Mouse (Mus musculus): ENCODE data around the gene Cutc. TPM values are rescaled to one million over a fixed set of nuclear protein-coding genes. Genes with fewer than 3 reads are reported as not detected.
A peak's percentile ranks its signal among the peaks of the same experiment; 100 is the strongest.

The Cutc gene
- polyA plus RNA-seq, 2 experiments = 6.7 to 9.7 TPM

- Histone ChIP-seq H3K4me1 (replicated peaks; ENCODE audit: control insufficient read depth in 2 of 2, insufficient read depth in 2 of 2, low read length in 1 of 2) (peaks cover 0 to 9% of the 10 kb centered on the region in 2 experiments; a peak in 2 of 4 replicates), H3K27ac (no peak overlapping the region), H3K4me3 (ENCODE audit: insufficient read depth in 1 of 2, low read depth in 2 of 2, low read length in 2 of 2) (no peak overlapping the region), H3K36me3 (replicated peaks; ENCODE audit: control insufficient read depth, insufficient read depth, low read depth) (peaks cover 24% of the 10 kb centered on the region), H3K9me3 (ENCODE audit: control insufficient read depth, low read length) (no peaks in the 10 kb centered on the region), H3K4me2 (ENCODE audit: low read depth) (no peak overlapping the region), H3K9ac (replicated peaks) (no peak overlapping the region), H3K27me3 (ENCODE audit: control insufficient read depth, insufficient read depth, low read length) (no peaks in the 10 kb centered on the region)
- ATAC-seq (ENCODE audit: insufficient read depth) (no peak), DNase-seq (ENCODE audit: low read depth in 3 of 3, low spot score in 3 of 3) (no peak)
- TF ChIP-seq CTCF (IDR thresholded peaks at IDR 0.05; ENCODE audit: low read depth) = no peak
- WGBS (ENCODE audit: insufficient replicate concordance) = 85% methylated on average over 2 of the region's 2 CpGs
These were observed 2.8 kb upstream of the Cutc start for GRCm38 (mm10) chr19:43750008-43750407.

GRCm38 (mm10) chr19:43753226-43753835 is 535 bp downstream of the Cutc start:
- WGBS (ENCODE audit: insufficient replicate concordance) = 2% methylated on average over 24 of the region's 24 CpGs
- H3K36me3 ChIP-seq (replicated peaks; ENCODE audit: control insufficient read depth, insufficient read depth, low read depth) = peaks cover 7% of the 10 kb centered on the region
- H3K9ac ChIP-seq (replicated peaks) = peak overlapping the region; percentile 82
- H3K27me3 ChIP-seq (ENCODE audit: control insufficient read depth, insufficient read depth, low read length) = no peaks in the 10 kb centered on the region
- peak overlapping the region; percentile 68 to 78 for H3K4me3 ChIP-seq (ENCODE audit: insufficient read depth in 1 of 2, low read depth in 2 of 2, low read length in 2 of 2)
- H3K4me2 ChIP-seq (ENCODE audit: low read depth) = peak overlapping the region; percentile 64
- no peak for TF ChIP-seq EP300 (IDR thresholded peaks at IDR 0.05; ENCODE audit: low read depth)
- peak; percentile 96 for TF ChIP-seq CTCF (IDR thresholded peaks at IDR 0.05; ENCODE audit: low read depth)
- DNase-seq (ENCODE audit: low read depth in 3 of 3, low spot score in 3 of 3) (peak; percentile 67 to 76 (median 72)), ATAC-seq (ENCODE audit: insufficient read depth) (peak; percentile 89)
- no peaks in the 10 kb centered on the region for H3K9me3 ChIP-seq (ENCODE audit: control insufficient read depth, low read length)
- peak overlapping the region; percentile 54 for H3K27ac ChIP-seq
- peaks cover 0 to 9% of the 10 kb centered on the region in 2 experiments; a peak in 2 of 4 replicates for H3K4me1 ChIP-seq (replicated peaks; ENCODE audit: control insufficient read depth in 2 of 2, insufficient read depth in 2 of 2, low read length in 1 of 2)

DNA sequence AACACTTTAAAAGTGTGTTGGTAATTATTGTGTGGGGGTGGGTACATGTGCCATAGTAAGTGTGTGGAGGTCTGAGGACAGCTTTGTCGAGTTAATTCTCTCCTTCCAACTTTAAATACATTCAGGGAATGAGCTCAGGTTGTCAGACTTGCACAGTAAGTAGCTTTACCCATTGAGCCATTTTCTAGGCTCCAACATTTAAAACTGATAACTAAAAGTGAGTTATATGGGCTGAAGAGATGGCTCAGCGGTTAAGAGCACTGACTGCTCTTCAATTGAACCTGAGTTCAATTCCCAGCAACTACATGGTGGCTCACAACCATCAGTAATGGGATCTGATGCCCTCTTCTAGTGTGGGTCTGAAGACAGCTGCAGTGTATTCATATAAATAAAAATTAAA is 1.4 kb downstream of the Cutc start:
- DNase-seq (ENCODE audit: low read depth in 3 of 3, low spot score in 3 of 3) = no peak
- Histone ChIP-seq H3K27me3 (ENCODE audit: control insufficient read depth, insufficient read depth, low read length) (no peaks in the 10 kb centered on the region), H3K27ac (no peak overlapping the region), H3K9me3 (ENCODE audit: control insufficient read depth, low read length) (no peaks in the 10 kb centered on the region), H3K4me2 (ENCODE audit: low read depth) (no peak overlapping the region; the same call in none of the 2 replicates), H3K4me1 (replicated peaks; ENCODE audit: control insufficient read depth in 2 of 2, insufficient read depth in 2 of 2, low read length in 1 of 2) (peaks cover 0 to 9% of the 10 kb centered on the region in 2 experiments; a peak in 2 of 4 replicates), H3K36me3 (replicated peaks; ENCODE audit: control insufficient read depth, insufficient read depth, low read depth) (no peaks in the 10 kb centered on the region; the same call in 1 of the 2 replicates), H3K4me3 (ENCODE audit: insufficient read depth in 1 of 2, low read depth in 2 of 2, low read length in 2 of 2) (no peak overlapping the region), H3K9ac (replicated peaks) (no peak overlapping the region)
- TF ChIP-seq CTCF (IDR thresholded peaks at IDR 0.05; ENCODE audit: low read depth) (no peak), EP300 (IDR thresholded peaks at IDR 0.05; ENCODE audit: low read depth) (no peak)
- no peak for ATAC-seq (ENCODE audit: insufficient read depth)
- WGBS (ENCODE audit: insufficient replicate concordance) = 51% methylated on average over 2 of the region's 2 CpGs

DNA sequence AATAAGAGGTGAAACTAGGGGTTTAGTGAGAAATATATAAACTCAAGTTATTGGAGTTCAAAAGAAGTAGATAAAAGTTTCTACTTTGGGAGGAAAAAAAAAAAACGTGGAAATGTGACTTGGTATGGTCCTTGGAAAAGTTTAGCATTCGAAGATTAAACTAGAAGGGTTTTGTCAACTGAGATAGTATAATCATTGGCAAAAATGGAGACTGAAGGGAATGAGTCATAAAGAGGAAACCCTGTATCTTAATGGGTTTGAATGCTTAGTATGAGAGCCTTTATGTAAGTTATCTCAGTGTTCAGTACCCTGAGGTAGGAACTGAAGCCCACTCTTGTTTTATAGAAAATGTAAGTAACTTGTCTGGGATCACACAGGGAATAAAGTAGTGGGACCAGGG is 2.1 kb downstream of the Cutc start:
- H3K9ac ChIP-seq (replicated peaks) = no peak overlapping the region
- H3K36me3 ChIP-seq (replicated peaks; ENCODE audit: control insufficient read depth, insufficient read depth, low read depth) = no peaks in the 10 kb centered on the region; the same call in 1 of the 2 replicates
- TF ChIP-seq EP300 (IDR thresholded peaks at IDR 0.05; ENCODE audit: low read depth) (no peak), CTCF (IDR thresholded peaks at IDR 0.05; ENCODE audit: low read depth) (no peak)
- H3K27me3 ChIP-seq (ENCODE audit: control insufficient read depth, insufficient read depth, low read length) = no peaks in the 10 kb centered on the region
- ATAC-seq (ENCODE audit: insufficient read depth) (no peak), DNase-seq (ENCODE audit: low read depth in 3 of 3, low spot score in 3 of 3) (no peak)
- WGBS (ENCODE audit: insufficient replicate concordance) = 55% methylated on average over 2 of the region's 2 CpGs
- H3K4me1 ChIP-seq (replicated peaks; ENCODE audit: control insufficient read depth in 2 of 2, insufficient read depth in 2 of 2, low read length in 1 of 2) = peaks cover 0 to 9% of the 10 kb centered on the region in 2 experiments; a peak in 2 of 4 replicates
- H3K27ac ChIP-seq = no peak overlapping the region
- no peaks in the 10 kb centered on the region for H3K9me3 ChIP-seq (ENCODE audit: control insufficient read depth, low read length)
- H3K4me2 ChIP-seq (ENCODE audit: low read depth) = no peak overlapping the region
- no peak overlapping the region for H3K4me3 ChIP-seq (ENCODE audit: insufficient read depth in 1 of 2, low read depth in 2 of 2, low read length in 2 of 2)

GRCm38 (mm10) chr19:43760504-43760903 is 7.7 kb downstream of the Cutc start:
- Histone ChIP-seq H3K4me1 (replicated peaks; ENCODE audit: control insufficient read depth in 2 of 2, insufficient read depth in 2 of 2, low read length in 1 of 2) (no peaks in the 10 kb centered on the region), H3K27me3 (ENCODE audit: control insufficient read depth, insufficient read depth, low read length) (no peaks in the 10 kb centered on the region), H3K27ac (no peak overlapping the region), H3K9me3 (ENCODE audit: control insufficient read depth, low read length) (no peaks in the 10 kb centered on the region), H3K9ac (replicated peaks) (no peak overlapping the region), H3K36me3 (replicated peaks; ENCODE audit: control insufficient read depth, insufficient read depth, low read depth) (no peaks in the 10 kb centered on the region), H3K4me3 (ENCODE audit: insufficient read depth in 1 of 2, low read depth in 2 of 2, low read length in 2 of 2) (no peak overlapping the region), H3K4me2 (ENCODE audit: low read depth) (no peak overlapping the region)
- WGBS (ENCODE audit: insufficient replicate concordance) = 17% methylated on average over 6 of the region's 6 CpGs
- ATAC-seq (ENCODE audit: insufficient read depth) = no peak
- TF ChIP-seq EP300 (IDR thresholded peaks at IDR 0.05; ENCODE audit: low read depth) (no peak), CTCF (IDR thresholded peaks at IDR 0.05; ENCODE audit: low read depth) (peak; percentile 75)
- peak; percentile 51 to 59 (median 57) for DNase-seq (ENCODE audit: low read depth in 3 of 3, low spot score in 3 of 3)
